Mouse (Mus musculus) brain, embryonic 18.5 days (tissue): ENCODE data around the gene Slc22a14.
"Not testable (repeated sequence)": the region's sequence is repeated elsewhere in the genome, so short reads cannot be mapped to it uniquely, and the experiment has no call there.

Experiments used
- DNase-seq: peaks from one replicate; pipeline ENCODE4 v3.0.0-alpha.2; 2012; ENCODE audit warnings: low read depth, low spot score

Gene Slc22a14

GRCm38 (mm10) chr9:119365284-119365683, at the start of gene Slc22a14:
Slc22a14 (minus strand) TSS chr9:119365553.
- no peak for DNase-seq

- no peak for DNase-seq
These were observed 44.5 kb upstream of the Slc22a14 start for GRCm38 (mm10) chr9:119409864-119410263.

- DNase-seq = no peak
These were observed 43.7 kb upstream of the Slc22a14 start for GRCm38 (mm10) chr9:119408898-119409664.

GRCm38 (mm10) chr9:119407884-119408283, 42.5 kb upstream of the Slc22a14 start:
- no peak for DNase-seq

GRCm38 (mm10) chr9:119404090-119404489, 38.7 kb upstream of the Slc22a14 start:
- no peak for DNase-seq

GRCm38 (mm10) chr9:119403236-119403641, 37.9 kb upstream of the Slc22a14 start:
- DNase-seq = no peak

- DNase-seq = no peak
These were observed 37.2 kb upstream of the Slc22a14 start for GRCm38 (mm10) chr9:119402253-119403235.

GRCm38 (mm10) chr9:119401801-119402214, 36.5 kb upstream of the Slc22a14 start, which contains the start of gene Acvr2b:
Acvr2b (plus strand) TSS chr9:119402118.
- DNase-seq = peak; percentile 87

- DNase-seq = no peak
These were observed 36.0 kb upstream of the Slc22a14 start for GRCm38 (mm10) chr9:119401351-119401750.

GRCm38 (mm10) chr9:119394808-119395207, 29.5 kb upstream of the Slc22a14 start:
- DNase-seq = no peak

- no peak for DNase-seq
These were observed 24.9 kb upstream of the Slc22a14 start for GRCm38 (mm10) chr9:119390214-119390613.

GRCm38 (mm10) chr9:119388956-119389355, 23.6 kb upstream of the Slc22a14 start:
- DNase-seq = no peak

GRCm38 (mm10) chr9:119382603-119383002, 17.2 kb upstream of the Slc22a14 start:
- no peak for DNase-seq

- DNase-seq = no peak
These were observed 12.9 kb upstream of the Slc22a14 start for GRCm38 (mm10) chr9:119378231-119378630.

GRCm38 (mm10) chr9:119375556-119375955, 10.2 kb upstream of the Slc22a14 start:
- DNase-seq = no peak

GRCm38 (mm10) chr9:119375008-119375407, 9.7 kb upstream of the Slc22a14 start:
- DNase-seq = no peak

GRCm38 (mm10) chr9:119371251-119371650, 5.9 kb upstream of the Slc22a14 start:
- no peak for DNase-seq

- DNase-seq = not testable (repeated sequence)
These were observed 5.4 kb upstream of the Slc22a14 start for GRCm38 (mm10) chr9:119370770-119371169.

- no peak for DNase-seq
These were observed 3.0 kb upstream of the Slc22a14 start for GRCm38 (mm10) chr9:119368367-119368766.

GRCm38 (mm10) chr9:119363229-119363628, 2.1 kb downstream of the Slc22a14 start:
- no peak for DNase-seq

- DNase-seq = no peak
These were observed 3.9 kb downstream of the Slc22a14 start for GRCm38 (mm10) chr9:119361416-119361815.

GRCm38 (mm10) chr9:119358058-119358429, 7.3 kb downstream of the Slc22a14 start:
- no peak for DNase-seq
